Mouse (Mus musculus) midbrain, postnatal 0 days (tissue): ENCODE results near the gene Rab30. TPM values are rescaled to one million over a fixed set of nuclear protein-coding genes. Genes with fewer than 3 reads are reported as not detected.

Experiments used
- ATAC-seq: fragments of 200-750 bp; cut with Nextera tagmentation; 2 replicates; pipeline ENCODE4 v1.8.0; 2017; ENCODE audit warnings: moderate number of reproducible peaks, mild to moderate bottlenecking, moderate TSS enrichment, moderate library complexity; ENCODE audit not compliant: low FRiP score
- DNase-seq: peaks from one replicate; pipeline ENCODE4 v3.0.0-alpha.2; 2015; ENCODE audit warnings: low spot score
- H3K27ac ChIP-seq: fragments of 300-500 bp; sonication (generic); 2 replicates; pipeline ENCODE4 v1.5.1; 2014; ENCODE audit warnings: low read depth, mild to moderate bottlenecking, low read length, mixed read lengths
- H3K27me3 ChIP-seq: fragments of 300-500 bp; sonication (generic); 2 replicates; pipeline ENCODE4 v1.6.1; 2014; ENCODE audit warnings: low read length, control low read depth, mixed read lengths; ENCODE audit not compliant: insufficient read depth
- H3K36me3 ChIP-seq: fragments of 300-500 bp; sonication (generic); 2 replicates; pipeline ENCODE4 v1.6.1; 2014; ENCODE audit warnings: low read length, control low read depth, mixed read lengths; ENCODE audit not compliant: insufficient read depth
- H3K4me1 ChIP-seq: fragments of 300-500 bp; sonication (generic); 2 replicates; pipeline ENCODE4 v1.6.1; 2014; ENCODE audit warnings: mild to moderate bottlenecking, control low read depth, antibody characterized with exemption, low read length, mixed read lengths; ENCODE audit not compliant: insufficient read depth
- H3K4me2 ChIP-seq: fragments of 300-500 bp; sonication (generic); 2 replicates; pipeline ENCODE4 v1.6.1; 2014; ENCODE audit warnings: low read depth, mild to moderate bottlenecking, low read length, mixed read lengths; ENCODE audit not compliant: poor library complexity, severe bottlenecking
- H3K4me3 ChIP-seq: fragments of 300-500 bp; sonication (generic); 2 replicates; pipeline ENCODE4 v1.5.1; 2014; ENCODE audit warnings: low read depth, mild to moderate bottlenecking, low read length, moderate library complexity
- H3K9ac ChIP-seq: fragments of 300-500 bp; sonication (generic); replicated peaks from 2 replicates; pipeline ENCODE4 v1.6.1; 2014; ENCODE audit warnings: mild to moderate bottlenecking, low read length, moderate library complexity, mixed read lengths; ENCODE audit not compliant: poor library complexity, severe bottlenecking
- H3K9me3 ChIP-seq: fragments of 300-500 bp; sonication (generic); 2 replicates; pipeline ENCODE4 v1.6.1; 2016; ENCODE audit warnings: low read length, control low read depth
- CTCF ChIP-seq: IDR thresholded peaks from 2 replicates; pipeline ENCODE4 v1.5.1; 2016; ENCODE audit warnings: antibody characterized with exemption, mild to moderate bottlenecking
- WGBS: fragments of 180-500 bp; shearing (Covaris S2); extraction: QIAGEN DNeasy Blood & Tissue Kit; methylation state at CpG from one replicate; pipeline ENCODE4 v1.1.7; 2014; 5-methylcytosine and 5-hydroxymethylcytosine counted together
- polyA plus RNA-seq: library from polyadenylated mRNA; unstranded; fragments of >200 nt; fragmentation: Nextera tagmentation; extraction: Ambion mirVana; gene quantifications from 2 replicates; pipeline ENCODE4 v1.2.1, GENCODE M21; 2015
- total RNA-seq: library from RNA; depleted of rRNA; stranded (reverse); fragments of >200 nt; gene quantifications from 2 replicates; pipeline ENCODE4 v1.2.3, GENCODE M21; 2014

The Rab30 gene
- total and polyA plus RNA-seq, 2 experiments from 2014 or later, result 18.5 to 37.2 TPM

DNA sequence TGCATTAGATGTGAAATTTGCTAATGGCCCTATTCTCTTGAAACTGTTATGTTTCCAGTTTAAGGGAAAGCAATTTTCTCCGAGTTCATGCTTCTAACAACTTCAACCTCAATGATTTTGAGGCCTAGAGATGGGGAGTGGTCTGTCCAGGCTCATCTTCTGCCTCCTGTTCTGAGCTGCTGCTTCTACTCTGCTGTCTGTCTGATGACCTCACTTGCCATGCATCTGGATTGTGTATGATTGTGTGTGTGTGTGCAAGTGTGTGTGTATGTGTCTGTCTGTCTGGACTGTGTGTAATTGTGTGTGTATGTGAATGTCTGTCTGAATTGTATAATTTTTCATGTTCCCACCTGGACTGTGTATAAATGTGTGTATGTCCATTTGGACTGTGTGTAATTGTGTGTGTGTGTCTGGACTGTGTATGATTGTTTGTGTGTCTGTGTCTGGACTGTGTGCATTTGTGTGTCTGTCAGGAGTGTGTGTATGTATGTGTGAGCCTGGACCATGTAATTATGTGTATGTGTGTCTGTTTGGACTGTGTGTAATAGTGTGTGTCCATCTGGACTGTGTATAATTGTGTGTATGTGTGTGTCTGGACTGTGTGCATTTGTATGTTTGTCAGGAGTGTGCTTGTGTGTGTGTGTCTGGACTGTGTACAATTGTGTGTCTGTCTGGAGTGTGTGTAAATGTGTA lies 81.2 kb downstream of the Rab30 start:
- no peak for DNase-seq
- Histone ChIP-seq H3K36me3 (no peaks in the 10 kb centered on the region), H3K4me3 (no peak overlapping the region), H3K9me3 (no peaks in the 10 kb centered on the region), H3K9ac (no peak overlapping the region), H3K27me3 (no peaks in the 10 kb centered on the region), H3K27ac (no peak overlapping the region), H3K4me1 (no peaks in the 10 kb centered on the region), H3K4me2 (no peak overlapping the region)
- WGBS, result 64% methylated on average over 1 of the region's 1 CpGs
- TF ChIP-seq CTCF, result no peak
- no peak for ATAC-seq

DNA sequence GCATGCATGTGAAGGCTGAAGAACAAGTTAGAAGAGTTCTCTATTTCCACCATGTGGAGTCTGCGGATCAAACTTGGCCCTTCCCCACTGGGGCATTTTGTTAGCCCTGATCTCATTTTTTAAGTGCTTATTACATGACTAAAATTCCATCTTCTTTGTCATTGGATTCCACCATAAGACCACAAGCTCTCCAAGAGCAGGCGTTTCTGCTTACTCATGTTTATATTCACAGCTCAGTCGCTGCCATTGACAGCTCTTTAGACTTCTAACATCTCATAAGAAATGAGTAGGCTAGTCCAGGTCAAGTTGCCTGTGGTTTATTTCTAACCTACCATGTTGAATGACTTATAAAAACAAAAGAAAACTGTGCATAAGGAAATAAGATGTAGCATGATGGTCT lies 84.8 kb downstream of the Rab30 start:
- H3K36me3 ChIP-seq, result no peaks in the 10 kb centered on the region
- no peaks in the 10 kb centered on the region for H3K9me3 ChIP-seq
- TF ChIP-seq CTCF, result no peak
- H3K27ac ChIP-seq, result no peak overlapping the region
- H3K27me3 ChIP-seq, result no peaks in the 10 kb centered on the region
- no peak overlapping the region for H3K9ac ChIP-seq
- no peak for DNase-seq
- 90% methylated on average over 3 of the region's 3 CpGs for WGBS
- no peak overlapping the region for H3K4me3 ChIP-seq
- no peaks in the 10 kb centered on the region for H3K4me1 ChIP-seq
- no peak overlapping the region for H3K4me2 ChIP-seq
- no peak for ATAC-seq

DNA sequence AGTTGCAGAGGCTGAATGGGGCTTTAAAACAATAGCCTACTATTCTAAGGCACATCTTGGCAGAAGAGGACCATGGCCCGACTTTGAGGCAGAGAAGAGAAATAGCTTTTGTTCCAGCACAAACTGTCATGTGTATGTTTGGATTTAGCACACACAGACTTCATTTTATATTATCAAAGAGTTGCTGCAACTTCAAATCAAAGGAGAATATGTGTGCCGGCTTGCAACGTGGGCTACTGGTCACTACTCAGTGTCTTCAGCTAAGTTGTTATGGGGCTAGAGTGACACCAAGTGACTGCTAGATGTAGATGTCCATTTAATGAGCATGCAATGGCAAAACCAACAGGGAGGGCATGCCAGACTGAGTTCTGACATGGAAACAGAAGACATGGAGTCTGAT lies 86.6 kb downstream of the Rab30 start:
- Histone ChIP-seq H3K27ac (no peak overlapping the region), H3K9ac (no peak overlapping the region), H3K4me3 (no peak overlapping the region), H3K4me1 (no peaks in the 10 kb centered on the region), H3K27me3 (no peaks in the 10 kb centered on the region), H3K36me3 (no peaks in the 10 kb centered on the region), H3K9me3 (no peaks in the 10 kb centered on the region), H3K4me2 (no peak overlapping the region)
- TF ChIP-seq CTCF, result peak; percentile 69
- 36% methylated on average over 3 of the region's 3 CpGs for WGBS
- DNase-seq, result peak; percentile 63
- no peak for ATAC-seq

DNA sequence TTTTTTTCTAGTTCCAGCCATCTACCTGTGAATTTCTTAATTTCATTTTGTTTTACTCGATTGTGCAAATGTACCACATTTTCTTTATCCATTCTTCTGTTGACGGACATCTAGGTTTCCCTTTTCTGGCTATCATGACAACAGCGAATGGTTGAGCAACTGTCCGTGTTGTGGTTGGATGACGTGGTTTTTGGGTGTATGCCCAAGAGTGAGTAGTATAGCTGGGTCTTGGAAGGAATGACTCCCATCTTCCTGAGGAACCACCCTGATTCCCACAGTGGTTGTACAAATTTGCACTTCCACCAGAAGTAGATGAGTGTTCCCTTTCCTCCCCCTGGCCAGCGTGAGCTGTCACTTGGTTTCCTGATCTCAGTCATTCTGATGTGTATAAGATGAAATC lies 91.0 kb downstream of the Rab30 start:
- Histone ChIP-seq H3K9me3 (no peaks in the 10 kb centered on the region), H3K9ac (no peak overlapping the region), H3K27ac (no peak overlapping the region), H3K36me3 (peaks cover 8% of the 10 kb centered on the region; the same call in 1 of the 2 replicates), H3K4me1 (no peaks in the 10 kb centered on the region), H3K4me2 (no peak overlapping the region), H3K27me3 (no peaks in the 10 kb centered on the region), H3K4me3 (no peak overlapping the region)
- DNase-seq (no peak), ATAC-seq (no peak)
- TF ChIP-seq CTCF, result no peak
- 97% methylated on average over 6 of the region's 6 CpGs for WGBS

DNA sequence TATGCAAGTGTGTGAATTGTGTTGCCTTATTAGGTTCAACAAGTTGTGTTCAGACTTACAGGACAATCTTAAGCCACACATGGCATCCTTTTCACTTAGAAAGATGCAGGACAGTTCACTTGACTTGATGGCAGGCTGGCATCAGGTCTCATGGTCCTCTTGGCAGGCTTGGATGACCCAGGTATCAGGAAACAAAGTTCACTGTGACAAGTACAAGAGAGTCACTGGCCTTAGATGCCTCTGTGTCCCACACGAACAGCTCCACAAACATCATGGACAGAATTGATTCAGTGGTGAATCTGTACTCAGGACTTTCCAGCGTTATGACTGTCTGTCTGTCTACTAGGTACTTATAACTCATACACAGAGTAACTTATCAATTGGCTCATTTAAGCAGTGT lies 93.0 kb downstream of the Rab30 start:
- DNase-seq, result no peak

DNA sequence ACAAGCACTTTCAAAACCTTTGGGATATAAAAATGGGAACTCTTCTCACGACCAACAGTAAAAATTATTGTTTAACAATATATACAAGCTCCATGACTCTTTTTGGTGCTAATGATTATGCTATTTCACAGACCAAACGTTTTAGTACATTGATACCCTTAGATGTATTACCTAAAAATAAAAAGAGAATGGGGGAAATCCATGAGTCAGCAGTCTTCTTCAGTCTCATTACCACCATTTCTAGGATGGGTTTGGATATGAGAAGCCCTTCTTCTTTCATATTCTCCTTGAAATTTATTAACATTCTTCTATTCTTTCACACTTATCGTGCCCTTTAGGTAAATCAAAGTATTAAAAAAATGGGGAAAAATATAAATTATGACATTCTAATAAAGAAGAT lies 95.0 kb downstream of the Rab30 start:
- peaks cover 8% of the 10 kb centered on the region; the same call in 1 of the 2 replicates for H3K36me3 ChIP-seq
- H3K9me3 ChIP-seq, result no peaks in the 10 kb centered on the region
- H3K4me1 ChIP-seq, result no peaks in the 10 kb centered on the region
- H3K4me2 ChIP-seq, result no peak overlapping the region
- H3K27me3 ChIP-seq, result no peaks in the 10 kb centered on the region
- DNase-seq (no peak), ATAC-seq (no peak)
- 83% methylated on average over 3 of the region's 3 CpGs for WGBS
- TF ChIP-seq CTCF, result no peak
- no peak overlapping the region for H3K9ac ChIP-seq
- H3K4me3 ChIP-seq, result no peak overlapping the region
- no peak overlapping the region for H3K27ac ChIP-seq

More for the DNA sequence above, 93.0 kb downstream of the Rab30 start:
- Histone ChIP-seq H3K4me3 (no peak overlapping the region), H3K9ac (no peak overlapping the region), H3K4me2 (no peak overlapping the region), H3K9me3 (no peaks in the 10 kb centered on the region), H3K36me3 (peaks cover 8% of the 10 kb centered on the region; the same call in 1 of the 2 replicates), H3K4me1 (no peaks in the 10 kb centered on the region), H3K27ac (no peak overlapping the region), H3K27me3 (no peaks in the 10 kb centered on the region)
- ATAC-seq, result no peak
- WGBS, result 95% methylated on average over 2 of the region's 2 CpGs
- TF ChIP-seq CTCF, result no peak
